Mouse (Mus musculus): Measurements from ENCODE around the gene Frmd5.

Gene Frmd5

DNA sequence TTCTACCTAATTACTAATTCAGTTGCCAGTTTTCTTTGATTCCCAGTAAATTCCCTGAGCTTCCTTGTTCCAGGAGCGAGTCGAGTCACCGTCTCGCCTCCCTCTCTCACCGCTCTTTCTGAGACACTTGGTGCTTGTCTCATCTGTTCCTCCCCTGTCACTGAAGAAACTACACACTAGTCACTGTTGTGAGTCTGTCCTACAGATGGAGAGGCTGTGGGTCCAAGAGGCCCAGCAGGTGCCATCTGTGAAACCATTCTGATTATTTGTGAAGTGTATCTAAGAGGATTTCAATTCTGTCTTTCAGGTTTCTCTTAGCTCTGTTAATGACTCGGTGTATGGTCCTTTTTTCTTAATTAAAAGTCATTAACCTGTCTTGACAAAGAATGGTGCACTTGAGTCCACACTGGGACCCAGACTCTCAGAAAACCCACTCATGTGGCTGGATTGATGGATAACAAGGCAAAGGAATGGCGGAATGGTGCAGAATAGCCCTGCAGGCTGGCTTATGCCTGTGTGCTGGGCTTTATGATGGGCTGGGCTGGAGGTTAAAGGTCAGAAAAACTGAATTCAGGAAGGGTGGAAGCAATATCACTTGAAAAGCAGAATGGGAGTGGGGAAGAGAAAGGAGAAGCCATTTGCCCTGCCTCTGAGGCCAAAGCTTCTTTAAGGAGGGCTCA, 186.2 kb downstream of the Frmd5 start:
- DNase-seq (ENCODE audit: low spot score) = no peak

DNA sequence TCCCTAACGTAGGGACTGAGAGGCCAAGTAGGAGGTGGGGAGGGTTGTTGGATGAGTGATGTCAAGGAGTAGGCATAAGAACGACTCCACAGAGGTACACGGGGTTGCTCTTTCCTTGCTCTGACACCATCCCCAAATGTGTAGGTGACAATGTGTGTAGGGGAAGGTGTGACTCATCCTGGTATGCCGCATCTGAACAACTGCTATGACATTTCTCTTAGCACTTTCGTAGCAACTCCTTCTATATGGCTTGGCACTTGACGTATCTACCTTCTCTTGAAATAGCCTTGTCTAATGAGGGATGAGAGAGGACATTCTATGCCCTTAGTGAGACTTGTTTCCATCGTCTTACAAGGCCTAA, 191.7 kb downstream of the Frmd5 start:
- DNase-seq (ENCODE audit: low spot score) = no peak

DNA sequence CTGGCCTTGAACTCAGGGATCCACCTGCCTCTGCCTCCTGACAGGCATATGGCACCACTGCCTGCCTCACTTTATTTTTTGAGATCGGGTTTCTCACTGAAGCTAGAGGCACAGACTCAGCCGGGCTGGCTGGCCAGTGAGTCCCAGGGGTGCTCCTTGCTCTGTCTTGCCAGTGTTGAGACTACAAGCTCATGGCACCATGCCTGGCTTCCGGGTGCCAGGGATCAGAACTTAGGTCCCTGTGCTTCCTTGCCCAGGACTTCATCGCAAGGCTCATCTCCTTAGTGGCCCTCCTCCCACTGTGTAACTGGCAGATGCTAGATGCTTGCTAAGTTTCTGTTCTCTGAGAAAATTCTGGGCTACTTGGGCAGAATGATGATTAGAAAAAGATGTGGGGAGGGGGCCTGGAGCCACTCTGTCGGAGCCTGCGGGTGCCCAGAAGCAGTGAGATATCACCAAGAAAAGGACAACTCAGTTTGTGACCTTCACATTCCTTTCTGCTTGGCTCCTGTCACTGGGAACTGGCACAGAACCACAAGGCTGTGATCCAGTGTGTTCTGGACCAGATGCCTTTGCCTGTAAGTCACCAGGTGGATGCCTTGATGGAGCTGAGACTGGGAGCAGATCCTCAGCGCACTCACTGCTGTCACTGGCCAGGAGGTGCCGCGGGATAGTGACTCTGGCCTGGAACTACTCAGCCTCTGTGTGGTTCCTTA, 192.2 kb downstream of the Frmd5 start:
- no peak for DNase-seq (ENCODE audit: low spot score)

DNA sequence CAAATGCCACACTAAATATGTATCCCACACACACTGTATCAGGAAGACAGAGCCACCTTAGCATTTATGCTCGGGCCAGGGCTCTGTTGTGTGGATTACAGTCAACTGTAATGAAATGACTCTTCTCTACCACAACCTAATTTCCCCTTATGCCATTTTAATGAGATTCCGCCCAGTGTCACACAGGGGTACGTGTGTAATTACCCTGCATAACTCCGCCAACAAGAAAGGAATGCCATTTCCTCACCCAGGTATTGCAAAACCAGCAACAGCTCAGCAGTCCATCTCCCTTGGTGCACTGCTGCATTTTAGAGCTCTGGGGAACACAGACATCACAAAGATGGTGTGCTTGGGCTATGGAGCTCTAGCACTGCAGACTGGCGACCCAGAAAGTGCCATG, 194.8 kb downstream of the Frmd5 start:
- DNase-seq (ENCODE audit: low spot score) = no peak

DNA sequence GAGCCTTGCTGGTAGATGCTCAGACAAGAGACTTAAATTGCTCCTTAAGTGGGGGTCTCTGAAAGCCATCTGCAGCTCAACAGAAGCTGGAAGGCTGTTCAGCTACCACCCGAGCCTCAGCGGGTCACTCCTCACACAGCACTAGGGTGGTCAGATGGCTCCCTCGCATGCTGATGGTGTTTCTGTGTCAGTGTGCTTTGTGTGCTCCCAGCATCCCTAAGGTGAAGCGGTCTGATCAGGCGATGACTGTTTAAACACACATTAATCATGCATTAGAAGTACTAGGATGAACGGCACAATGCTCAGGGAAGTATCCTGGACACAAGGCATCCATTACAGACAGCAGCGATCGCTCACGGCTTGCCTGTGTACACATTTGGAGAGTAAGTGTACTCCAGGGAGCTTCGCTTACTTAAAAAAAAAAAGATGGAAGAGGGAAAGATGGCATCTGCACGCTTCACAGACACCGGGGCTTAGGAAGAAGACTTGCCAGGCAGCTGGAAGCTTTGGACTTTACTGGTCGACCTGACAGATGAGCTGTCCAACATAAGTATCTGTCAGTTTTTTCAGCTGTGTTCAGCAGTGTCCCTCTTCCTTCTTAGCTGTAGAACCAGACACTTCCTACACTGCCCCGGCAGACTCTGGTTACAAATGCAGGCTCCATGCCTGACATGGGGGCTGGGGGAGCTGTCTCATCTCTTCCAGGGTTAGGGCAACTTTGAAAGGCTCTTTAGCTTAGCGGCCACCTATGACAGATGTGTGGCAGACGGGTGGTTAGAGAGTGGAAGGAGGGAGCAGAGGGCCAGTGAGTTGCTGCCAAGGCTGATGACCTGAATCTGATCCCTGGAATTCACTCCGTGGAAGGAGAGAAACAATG, 196.6 kb downstream of the Frmd5 start:
- DNase-seq (ENCODE audit: low spot score) = peak; percentile 44

DNA sequence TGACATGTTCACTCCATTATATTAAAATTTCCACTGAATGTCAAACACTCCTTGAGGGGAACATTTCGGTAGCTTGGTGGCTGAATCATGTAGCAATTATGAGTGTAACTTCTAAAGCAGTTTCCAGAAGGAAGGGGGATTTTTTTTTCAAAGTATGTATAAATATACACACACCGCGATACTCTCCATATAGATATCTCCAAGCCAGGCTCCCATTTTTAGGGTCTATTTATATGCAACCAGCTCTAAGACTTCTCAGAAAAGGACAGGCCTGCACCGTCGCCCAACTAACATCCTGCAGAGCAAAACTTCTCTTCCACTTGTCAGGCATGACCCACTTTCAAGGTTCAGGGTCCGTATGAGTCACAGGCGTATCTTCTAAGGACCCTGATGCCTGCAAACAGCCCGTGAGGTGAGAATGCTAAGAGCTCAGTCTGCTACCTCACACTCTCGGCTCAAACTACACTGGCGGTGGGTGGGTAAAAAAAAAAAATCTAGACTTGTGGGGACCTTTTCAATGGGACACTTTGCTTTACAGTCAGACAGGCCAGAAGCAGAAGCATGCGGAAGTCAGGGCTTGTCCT, 197.7 kb downstream of the Frmd5 start:
- DNase-seq (ENCODE audit: low spot score) = no peak

DNA sequence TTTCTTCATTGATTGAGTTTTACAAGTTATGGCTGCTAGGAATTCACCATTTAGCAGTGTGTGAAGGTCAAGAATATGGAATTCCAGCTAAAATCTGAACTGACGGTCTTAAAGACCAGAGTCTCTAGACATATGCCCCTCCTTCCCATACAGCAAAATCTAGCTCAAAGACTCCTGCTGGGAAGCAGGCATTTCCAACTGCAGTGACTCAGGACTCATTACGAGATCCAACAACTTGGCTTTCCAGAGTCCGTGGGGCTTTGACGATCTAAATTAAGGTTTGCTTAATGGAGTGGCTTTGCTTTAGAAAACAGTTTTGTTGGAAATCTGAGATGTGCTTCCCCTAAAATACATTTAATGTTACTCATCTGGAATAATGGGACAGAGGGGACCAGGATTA, 204.5 kb downstream of the Frmd5 start:
- DNase-seq (ENCODE audit: low spot score) = no peak

DNA sequence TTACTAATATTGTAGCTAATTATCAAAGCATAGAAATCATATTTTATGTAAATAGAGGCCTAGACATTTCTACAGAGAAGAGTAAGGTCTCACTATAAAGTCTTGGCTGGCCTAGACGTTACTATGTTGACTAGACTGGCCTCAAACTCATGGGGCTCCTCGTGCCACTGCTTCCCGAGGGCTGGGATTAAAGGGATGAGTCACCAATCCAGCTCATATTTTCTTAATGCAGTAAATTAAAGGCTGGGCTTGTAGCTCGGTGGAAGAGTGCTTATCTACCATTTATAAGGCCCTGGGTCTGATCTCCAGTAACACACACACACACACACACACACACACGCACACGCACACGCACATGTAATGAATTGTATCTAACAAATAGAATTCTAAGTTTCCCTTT, 205.3 kb downstream of the Frmd5 start:
- DNase-seq (ENCODE audit: low spot score) = no peak

DNA sequence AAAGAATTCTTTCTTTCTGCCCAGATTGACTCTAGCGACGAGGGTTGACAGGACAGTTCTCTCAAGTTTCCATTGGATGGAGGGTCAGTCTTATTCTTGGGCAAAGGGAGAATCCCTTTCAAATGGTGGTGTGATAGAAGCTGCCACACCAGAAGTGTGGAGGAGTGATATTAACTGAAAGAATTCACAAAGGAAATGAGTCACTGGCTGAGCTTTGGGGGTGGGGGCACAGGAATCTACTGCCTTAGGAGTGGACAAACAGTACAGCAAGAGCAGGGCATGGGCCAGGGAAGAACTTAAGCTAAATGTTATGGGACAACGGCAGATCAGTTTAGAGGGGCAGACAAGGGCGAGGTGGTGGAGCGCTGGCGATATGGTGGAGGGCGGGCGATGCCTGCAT, 206.2 kb downstream of the Frmd5 start:
- DNase-seq (ENCODE audit: low spot score) = no peak

DNA sequence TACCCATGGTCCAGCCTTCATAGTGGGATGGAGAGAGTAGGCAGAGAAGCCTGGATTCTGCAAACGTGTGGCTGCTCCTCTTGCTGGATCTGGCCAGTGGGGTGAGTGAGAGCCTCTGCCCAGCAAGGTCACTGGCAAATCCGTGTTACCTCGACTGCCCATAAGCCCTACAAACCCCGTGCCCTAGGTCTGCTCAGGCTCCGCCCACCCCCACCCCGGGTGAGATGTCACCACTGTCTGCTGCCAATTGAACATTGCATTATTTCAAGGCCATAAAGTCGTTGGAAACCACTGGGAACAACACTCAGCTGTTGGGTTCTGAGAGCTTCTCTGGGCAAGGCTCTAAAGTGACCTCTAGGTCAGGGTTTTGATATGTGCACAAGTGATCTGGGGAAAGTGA, 208.6 kb downstream of the Frmd5 start:
- DNase-seq (ENCODE audit: low spot score) = no peak

DNA sequence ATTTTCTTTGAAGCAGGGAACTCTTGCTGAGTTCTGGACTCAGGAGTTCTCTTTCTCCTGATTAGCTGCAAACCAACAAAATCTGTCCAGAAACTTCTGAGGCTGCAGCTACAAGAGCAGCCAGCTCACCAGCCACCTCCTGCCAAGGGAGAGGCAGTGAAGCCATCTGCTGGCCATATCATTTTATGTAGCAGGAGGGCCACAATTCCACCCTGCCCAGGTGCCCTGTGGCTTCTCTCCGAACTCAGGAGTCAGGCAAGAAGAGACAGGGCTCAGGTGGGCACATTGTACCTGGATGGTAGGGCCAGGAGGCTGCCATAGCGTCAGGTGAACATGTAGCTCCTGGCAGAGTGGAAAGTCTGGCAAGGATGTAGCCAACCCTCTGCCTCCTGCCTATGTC, 210.3 kb downstream of the Frmd5 start:
- no peak for DNase-seq (ENCODE audit: low spot score)

DNA sequence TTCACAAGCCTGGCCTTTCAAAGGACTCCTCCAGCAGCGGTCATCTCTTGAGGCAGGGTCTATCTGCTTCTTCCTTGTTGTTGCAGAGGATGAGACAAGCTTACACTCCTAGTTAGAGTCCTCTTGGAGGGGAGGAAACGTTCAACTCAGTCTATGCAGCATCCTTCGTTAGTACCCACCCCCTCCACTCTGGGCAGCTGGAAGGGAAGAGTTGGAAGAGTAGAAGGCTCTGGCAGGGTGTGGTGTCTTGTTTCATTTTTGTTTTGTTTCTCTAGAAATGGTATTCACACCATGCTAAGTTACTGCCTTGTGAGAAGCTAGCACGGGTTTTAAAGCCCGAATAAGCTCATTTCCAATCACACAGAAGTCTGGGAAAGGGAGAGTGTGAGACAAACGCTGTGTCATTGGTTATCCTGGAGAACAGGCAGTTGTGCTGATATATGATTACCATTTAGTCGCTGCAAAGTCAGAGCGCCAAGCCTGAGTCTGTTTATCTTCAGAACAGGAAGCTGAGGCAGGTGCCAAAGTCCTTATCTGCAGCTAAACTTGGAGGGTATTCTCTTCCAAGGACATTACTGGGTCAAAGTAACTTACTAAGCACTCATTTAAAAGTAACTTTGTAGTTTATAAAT, 212.1 kb downstream of the Frmd5 start:
- no peak for DNase-seq (ENCODE audit: low spot score)

DNA sequence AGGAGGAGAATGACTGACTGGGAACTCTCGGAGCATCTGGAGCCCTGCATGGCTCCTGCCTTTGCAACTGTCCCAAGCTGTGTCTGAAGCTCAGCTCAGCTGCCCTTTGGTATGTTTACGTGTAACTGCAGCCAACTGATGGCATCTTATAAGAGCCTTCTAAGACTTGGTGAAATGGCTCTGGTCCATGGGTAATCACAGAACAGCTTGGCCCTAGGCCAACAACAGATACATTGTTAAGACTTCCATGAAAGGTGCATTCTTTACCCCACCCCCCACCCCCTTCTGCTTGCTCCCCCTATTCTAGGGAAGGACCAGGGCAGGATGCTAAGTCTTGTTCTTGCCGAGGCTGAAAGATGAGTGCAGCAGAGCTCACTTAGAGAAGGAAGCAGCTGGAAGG, 212.8 kb downstream of the Frmd5 start:
- DNase-seq (ENCODE audit: low spot score) = no peak

DNA sequence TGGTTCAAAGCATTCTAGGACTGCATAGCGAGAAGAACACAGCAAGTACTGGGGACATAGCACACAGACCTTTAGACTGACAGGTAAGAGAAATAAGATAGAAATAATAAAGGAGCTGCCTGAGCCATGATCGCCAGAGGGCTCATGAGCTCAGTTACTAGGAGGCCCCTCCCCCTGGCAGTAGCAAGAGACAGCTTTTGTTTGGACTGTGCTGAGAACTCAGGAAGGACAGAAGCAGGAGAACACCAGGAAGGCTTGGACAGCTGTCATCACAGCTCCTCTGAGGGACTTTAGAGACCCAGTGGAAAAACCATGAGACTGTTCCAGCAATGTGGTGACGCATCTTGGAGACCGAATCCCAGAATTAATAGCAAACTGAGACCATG, 218.6 kb downstream of the Frmd5 start:
- peak; percentile 53 for DNase-seq (ENCODE audit: low spot score)

DNA sequence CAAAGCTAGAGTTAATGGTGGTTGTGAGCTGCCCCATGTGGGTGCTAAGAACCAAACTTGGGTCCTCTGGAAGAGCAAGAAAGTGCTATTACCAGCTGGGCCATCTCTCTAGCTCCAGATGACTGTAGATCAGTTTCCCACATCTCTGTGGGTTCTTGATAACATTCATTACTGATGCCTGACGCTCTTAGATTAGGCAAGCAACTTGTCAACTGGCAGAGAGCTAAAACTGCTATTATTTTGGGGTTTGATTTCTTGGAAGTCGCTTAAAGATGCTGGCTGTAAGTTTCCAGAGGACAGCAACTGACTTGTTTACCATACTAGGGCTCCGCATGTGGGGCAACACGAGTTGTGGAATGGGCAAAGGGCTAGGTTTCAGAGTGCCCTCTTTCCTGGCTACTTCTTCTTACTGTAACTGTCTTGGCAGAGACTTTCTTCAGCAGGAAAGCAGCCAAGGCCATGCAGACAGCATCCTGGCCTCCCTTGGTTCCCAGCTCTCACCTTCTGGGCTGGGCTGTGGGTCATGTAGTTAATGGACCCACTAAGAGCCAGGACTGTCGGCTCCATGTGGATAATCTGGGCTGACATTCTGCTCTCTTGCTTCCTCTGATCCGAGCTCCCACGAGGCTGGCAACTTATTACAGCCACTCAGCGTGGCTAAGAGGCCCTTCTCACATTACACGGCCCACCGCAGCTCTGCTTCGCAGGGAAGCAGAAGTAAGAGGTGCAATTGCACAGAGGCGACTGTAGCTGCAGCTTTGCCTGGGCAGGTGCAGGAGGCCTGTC, 219.2 kb downstream of the Frmd5 start:
- peak; percentile 48 for DNase-seq (ENCODE audit: low spot score)

DNA sequence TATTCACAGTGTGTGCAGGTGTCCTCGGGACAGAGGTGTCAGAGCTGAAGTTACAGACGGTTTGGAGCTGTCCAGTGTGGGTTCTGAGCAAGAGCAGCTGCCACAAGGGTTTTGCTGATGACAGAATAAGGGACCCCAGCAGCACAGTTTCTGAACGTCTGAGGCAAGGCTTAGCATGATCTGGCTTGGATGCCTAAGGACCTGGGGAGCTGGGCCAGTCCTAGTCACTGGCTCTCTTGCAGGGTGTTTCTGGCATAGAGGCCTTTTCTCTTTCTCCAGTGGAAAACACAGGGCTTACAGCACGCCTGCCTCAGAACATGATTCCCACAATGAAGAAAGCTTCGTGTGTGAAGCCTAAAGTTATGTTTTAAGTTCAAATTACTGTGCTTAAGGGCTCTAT, 222.2 kb downstream of the Frmd5 start:
- no peak for DNase-seq (ENCODE audit: low spot score)

DNA sequence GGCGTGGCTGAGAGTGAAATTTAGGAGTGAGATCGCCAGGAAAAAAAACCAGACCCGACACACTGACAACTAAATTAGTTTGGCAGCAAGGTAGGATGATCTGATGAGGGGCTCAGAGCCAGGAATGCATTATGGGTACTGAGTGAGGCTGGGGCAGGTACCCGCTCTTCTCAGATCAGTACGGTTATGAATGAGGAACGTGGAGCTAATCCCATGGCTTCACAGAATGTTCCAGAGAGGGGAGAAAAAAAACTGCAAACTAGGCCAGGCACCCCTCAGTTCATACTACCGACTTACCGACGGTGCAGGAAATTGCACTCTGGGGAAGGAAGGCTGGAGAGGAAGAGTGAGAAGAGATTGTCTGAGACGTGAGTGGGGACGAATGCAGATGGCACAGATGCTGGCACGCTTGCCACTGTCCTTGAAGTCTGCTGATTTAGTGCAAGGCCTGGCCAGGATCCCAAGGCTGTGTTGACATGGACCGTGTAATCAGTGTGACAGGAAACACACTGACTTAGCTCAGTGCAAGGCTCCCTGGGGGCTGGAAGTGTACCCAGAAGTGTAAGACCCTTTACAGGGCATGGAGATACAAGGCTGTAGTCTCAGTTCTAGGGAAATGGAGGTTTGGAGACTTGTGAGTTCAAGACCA, 223.3 kb downstream of the Frmd5 start:
- DNase-seq (ENCODE audit: low spot score) = no peak

DNA sequence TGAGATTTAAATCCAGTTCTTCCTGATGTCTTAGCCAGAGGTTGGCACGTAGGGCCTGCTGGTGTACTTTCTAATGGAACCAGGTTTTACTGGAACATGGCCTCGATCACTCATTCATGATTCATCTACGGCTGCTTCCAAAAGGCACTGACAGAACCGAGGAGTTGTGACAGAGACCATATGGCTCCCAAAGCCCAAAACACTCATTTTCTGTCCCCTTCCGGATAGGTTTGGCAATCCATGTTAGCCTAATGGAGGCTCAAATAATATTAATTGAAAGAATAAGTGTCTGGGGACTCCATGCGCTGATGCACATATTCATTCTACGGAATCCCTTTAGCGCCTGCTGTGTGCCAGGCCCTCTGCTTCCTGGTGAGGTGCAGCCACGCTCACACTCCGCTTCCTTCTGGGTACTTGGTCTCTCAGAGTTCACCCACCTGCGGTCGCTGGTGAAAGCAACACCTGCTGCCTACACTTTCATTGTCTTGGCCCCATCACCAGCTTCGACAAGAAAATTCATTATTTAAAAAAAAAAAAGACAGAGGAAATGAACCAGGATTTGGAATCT, 224.0 kb downstream of the Frmd5 start:
- no peak for DNase-seq (ENCODE audit: low spot score)

DNA sequence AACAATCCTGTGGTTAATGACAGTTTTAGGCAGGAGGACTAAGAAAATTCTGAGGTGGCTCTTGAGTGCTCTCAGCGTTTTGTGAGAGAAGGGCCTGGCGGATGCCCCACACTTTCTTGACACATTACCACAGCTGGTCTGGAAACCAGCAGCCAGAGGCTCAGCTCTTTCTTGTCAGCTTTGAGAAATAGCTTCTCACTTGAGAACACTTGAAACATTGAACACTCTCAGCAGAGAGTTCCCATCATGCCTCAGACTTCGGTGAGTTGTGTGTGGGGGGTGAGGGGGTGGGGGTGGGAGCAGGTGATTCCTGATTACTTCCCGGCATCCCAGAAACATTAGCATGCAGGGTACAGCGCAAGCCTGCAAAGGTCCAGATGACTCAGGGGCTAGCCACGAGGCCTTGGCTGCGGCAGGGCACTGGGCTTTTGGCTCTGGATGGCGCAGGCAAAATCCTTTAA, 231.1 kb downstream of the Frmd5 start:
- peak; percentile 27 for DNase-seq (ENCODE audit: low spot score)

DNA sequence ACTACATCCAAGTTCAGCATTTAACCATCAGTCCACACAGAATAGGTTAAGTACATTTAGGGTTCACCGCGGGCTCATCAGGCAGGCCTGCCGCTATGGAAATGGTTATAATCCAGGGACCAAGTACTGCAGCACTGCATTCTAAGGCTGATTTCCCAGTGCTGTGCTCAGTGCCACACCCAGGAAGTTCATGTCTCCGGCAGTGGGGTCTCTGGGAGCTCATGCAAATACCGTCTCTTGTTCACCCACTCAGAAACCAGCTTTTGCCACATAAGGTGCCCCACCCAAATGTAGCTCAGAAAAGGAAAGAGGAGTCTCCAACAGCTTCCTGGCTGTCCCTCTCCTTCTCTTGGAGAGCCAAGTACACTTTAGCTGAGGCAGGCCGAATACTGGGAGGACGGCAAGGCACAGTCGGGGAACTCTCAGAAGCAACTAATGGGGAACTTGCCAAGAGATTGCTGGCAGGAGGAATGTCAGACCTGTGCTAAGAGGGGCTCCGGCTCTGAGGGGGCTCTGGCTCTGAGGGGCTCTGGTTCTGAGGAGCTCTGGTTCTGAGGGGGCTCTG, 232.7 kb downstream of the Frmd5 start:
- DNase-seq (ENCODE audit: low spot score) = no peak

Measured in embryo, embryonic 10.5 days (tissue).